14 mouse cellular contexts compared by ENCODE assay signal in the genomic region with DNA sequence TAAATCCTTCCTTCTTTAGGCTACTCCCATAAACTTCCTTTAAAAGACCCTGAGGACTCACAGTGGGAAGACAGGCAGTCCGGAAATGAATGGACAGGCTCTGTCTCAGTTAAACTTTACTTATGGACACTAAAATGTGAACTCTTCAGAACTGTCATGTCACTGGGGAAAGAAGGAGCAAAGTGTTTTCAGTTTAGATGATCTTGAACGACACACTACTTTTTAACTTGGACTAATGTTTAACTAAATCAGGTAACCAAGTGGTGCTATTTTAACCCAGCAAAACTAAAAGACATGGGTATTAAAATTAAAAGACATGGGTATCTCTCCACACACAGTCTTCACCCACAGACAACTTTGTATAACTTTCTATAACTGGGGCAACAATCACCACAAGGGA.
"Had no signal": no experiment of that assay in that cellular context is flagged by ENCODE, and none has a peak within 500 bp of the region (broad histone marks: within the 10 kb centered on the region; RNA-seq: fewer than 3 reads in every experiment).

No protein-coding gene starts in this region.

- H3K4me3 ChIP-seq: left cerebral cortex, adult 2 months; limb, embryonic 10.5 days; liver, embryonic 12.5 days; lung, embryonic 15.5 days; megakaryocyte, embryonic 14.5 days; midbrain, embryonic 12.5 days; stomach, embryonic 15.5 days had no signal

- H3K9me3 ChIP-seq: limb, embryonic 10.5 days; liver, embryonic 12.5 days; lung, embryonic 15.5 days; midbrain, embryonic 12.5 days; stomach, embryonic 15.5 days had no signal

- H3K27ac ChIP-seq: left cerebral cortex, adult 2 months; limb, embryonic 10.5 days; liver, embryonic 12.5 days; lung, embryonic 15.5 days; macrophage; midbrain, embryonic 12.5 days; stomach, embryonic 15.5 days had no signal

- H3K36me3 ChIP-seq: lung, embryonic 15.5 days; midbrain, embryonic 12.5 days; stomach, embryonic 15.5 days had no signal

- ATAC-seq: intestine, postnatal 0 days; liver, embryonic 12.5 days; midbrain, embryonic 16.5 days had no signal

- H3K9ac ChIP-seq: liver, embryonic 12.5 days; lung, embryonic 15.5 days; midbrain, embryonic 12.5 days; stomach, embryonic 15.5 days had no signal

- H3K4me2 ChIP-seq: liver, embryonic 12.5 days; lung, embryonic 15.5 days; midbrain, embryonic 12.5 days; stomach, embryonic 15.5 days had no signal

- H3K4me1 ChIP-seq: megakaryocyte, embryonic 14.5 days had no signal

- H3K27me3 ChIP-seq: liver, embryonic 12.5 days; lung, embryonic 15.5 days; megakaryocyte, embryonic 14.5 days; midbrain, embryonic 12.5 days; stomach, embryonic 15.5 days had no signal

- DNase-seq: lung, postnatal 14 days; right cerebral cortex, postnatal 14 days; thymus, adult 2 months; thymus, postnatal 25 days had no signal
